Mouse (Mus musculus) fat pad, adult 2 months (tissue): ENCODE results near the gene Sgms1.

Source experiments
- DNase-seq: peaks from one replicate; pipeline ENCODE4 v3.0.0-alpha.2; 2011; ENCODE audit warnings: low read depth, low spot score; ENCODE audit errors: extremely low read depth

Gene Sgms1

DNA sequence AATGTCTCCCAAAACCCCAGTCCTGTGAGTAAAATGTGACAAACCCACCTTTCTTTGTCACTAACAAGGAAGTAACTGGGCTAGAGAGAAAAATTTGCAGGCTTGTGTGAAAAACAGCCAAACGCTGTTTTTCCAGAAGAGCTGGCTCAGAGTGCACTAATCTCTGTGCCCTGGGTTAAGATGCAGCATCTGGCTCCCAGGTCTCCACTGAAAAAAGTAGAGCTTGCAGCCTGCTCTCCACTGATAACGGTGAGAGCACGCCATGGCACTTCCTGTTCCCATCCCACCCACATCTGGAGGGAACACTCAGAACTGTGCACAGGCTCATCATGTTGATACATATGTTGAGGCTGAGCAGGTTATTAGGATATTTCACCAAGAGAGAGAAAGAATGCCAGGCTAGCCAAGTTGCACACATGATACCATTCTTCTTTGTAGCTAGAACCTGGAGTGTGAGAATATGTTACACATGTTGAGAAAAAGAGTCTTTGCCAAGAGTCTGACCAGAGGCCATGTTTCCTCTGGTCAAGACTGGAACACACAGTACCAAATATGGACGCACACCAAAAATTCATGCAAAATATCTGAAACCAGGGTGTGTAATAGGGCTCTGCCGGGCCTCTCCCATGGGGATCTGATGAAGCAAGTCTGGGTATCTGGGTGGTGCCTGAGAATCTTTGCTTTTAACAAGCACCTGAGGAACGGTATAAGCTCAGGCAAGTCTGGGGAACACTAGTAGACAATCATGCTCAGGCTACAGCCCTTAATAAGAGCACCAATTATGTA is 116.8 kb downstream of the Sgms1 start:
- DNase-seq, result no peak

DNA sequence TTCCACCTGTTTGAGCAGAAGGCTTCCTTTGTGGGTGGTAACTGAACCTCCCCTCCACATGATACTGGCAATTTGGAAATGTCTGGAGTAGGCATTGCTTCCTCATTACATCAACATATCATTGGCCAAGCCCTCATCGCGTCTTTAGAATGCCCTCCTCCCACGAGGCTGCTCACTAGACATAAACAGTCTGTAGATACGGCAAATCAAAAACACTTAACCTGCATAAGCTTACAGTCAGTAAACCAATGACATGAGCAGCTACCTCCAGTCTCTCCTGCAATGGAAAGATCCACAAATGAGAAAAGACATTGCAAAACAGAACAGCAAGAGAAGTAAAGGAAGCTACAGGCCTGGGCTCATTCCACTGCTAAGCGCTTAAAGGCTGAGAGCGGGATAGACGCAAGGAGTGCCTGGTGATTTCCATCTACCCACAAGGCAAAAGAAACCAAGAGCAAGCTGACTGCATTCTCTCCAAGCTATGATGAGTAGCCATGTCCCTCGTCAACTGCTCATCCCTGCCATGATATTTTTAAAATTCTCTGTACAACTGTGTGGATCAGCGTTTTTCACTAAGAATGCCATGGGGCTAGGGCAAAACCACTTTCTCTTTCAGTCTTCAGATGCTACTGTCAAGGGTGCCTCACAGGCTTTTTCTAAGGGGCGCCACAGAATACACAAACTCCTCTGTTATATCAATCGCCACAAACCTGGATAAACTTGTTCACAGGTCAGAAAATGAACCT is 117.9 kb downstream of the Sgms1 start:
- no peak for DNase-seq

DNA sequence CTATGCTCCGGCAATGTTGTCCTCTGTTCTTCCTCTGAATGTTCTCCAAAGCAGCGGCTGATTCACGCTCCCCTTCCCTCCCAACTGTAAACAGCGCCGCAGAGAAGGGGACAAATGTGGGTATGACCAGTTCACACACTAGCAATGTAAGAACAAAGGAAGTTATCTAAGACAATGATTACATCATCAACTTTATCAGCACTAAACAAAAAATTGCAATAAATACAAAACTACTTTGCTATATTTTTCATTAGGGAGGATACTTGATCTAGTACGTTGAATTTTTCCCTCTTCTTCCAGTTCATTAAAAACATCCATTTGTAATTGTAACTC is 119.7 kb downstream of the Sgms1 start:
- no peak for DNase-seq

DNA sequence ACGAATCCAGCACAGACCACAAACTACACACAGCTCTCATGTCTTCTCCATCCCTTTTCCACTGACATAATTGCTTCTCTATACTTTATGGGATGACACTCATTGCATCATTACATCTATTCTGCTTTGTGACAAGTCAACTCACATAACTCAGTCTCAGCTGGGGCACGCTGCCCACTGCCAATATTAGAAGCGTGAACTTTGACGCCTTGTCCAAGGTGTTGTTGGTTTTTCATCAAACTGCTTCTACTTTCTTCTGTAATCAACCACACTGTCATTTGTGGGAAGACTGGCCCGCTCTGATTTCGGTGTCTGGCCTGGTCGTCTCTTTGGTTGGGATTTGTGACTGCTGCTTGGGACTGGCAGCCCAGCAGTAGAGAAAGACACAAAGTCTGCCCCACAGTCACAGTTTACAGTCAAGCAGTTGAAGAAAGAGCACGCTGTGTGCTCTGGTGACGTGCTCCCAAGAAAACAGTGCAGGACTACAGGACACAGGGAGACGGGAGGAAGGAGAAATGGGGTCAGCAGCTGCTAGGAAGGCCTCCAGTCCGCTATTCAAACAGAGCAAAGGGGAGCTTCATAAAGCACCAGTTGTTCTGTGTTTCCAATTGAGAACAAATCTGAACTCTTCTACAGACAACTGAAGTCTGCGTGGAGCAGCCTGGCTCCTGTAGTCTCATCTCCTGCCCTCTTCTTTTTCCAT is 120.2 kb downstream of the Sgms1 start:
- DNase-seq, result no peak

DNA sequence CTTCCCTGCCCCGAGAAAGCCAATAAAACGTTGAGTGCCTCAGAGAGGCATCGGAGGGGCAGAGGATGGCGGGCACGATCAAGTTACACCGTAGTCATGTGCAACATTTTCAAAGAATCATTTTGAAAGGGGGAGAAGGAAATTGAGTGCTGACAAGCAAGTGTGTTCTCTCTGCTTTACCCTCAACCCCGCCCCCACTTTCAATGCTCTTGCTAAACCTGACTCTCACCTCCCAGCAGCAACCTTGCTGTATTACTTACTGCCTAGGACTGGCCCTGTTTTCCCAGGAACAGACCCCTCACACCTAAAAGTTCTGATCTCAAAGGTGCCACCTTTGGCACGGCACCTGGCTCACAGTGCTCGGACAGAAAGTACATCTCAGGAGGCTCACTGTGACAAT is 121.0 kb downstream of the Sgms1 start:
- no peak for DNase-seq

DNA sequence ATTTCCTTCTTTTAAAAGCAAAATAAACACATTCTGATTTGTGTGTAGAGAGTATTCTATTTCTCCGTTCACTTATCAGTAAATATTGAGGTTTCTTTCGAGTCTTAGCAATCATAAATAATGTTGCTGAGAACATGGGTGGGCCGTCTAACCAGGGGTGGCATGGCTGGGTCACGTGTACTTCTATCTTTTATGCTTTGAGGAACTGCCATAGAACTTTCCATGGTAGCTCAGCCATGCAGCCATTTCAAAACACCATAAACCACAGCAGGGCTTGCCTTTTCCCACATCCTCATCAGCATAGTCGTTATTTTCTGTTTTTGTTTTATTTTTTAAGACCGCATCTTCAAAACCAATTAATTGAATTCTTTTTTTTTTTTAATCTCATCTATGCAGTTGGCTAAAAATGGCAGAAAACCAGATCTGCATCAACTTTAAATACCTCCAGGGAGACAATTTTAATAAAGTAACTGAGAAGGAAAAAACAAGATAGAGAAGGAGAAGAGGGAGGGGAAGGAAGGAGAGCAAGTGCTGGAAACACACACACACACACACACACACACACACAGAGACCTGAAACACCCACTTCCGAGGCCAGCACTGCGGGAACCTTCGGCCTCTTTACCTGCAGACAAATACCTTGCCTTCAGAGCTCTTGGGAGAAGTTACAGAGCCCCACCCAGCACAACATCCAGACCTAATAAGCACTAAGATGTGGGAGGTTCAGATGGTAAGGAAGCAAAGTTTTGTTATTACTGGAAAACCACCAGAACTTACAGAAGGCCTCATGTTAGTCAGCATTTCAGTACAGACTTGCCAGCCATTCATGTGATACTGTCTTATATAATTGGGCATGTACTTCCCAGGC is 122.9 kb downstream of the Sgms1 start:
- DNase-seq, result peak; percentile 42

DNA sequence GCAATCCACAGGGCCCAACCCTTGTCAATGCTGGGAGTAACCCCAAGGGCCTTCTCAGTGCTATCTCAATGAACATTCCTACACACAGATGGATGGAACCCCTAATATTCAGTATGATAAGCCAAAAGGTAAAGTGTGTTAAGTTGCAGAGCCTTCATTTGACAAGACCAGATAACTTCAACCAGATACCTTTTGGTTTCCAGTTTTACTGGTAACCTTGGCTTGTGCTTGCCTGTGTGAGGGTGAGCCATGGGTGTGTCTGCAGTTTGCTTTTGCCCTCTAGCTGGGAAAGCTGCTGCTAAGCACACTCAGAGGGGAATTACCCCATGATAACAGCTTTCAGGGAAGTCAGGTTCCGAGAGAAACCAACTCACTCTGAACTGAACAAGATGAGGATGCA is 125.8 kb downstream of the Sgms1 start:
- DNase-seq, result no peak

DNA sequence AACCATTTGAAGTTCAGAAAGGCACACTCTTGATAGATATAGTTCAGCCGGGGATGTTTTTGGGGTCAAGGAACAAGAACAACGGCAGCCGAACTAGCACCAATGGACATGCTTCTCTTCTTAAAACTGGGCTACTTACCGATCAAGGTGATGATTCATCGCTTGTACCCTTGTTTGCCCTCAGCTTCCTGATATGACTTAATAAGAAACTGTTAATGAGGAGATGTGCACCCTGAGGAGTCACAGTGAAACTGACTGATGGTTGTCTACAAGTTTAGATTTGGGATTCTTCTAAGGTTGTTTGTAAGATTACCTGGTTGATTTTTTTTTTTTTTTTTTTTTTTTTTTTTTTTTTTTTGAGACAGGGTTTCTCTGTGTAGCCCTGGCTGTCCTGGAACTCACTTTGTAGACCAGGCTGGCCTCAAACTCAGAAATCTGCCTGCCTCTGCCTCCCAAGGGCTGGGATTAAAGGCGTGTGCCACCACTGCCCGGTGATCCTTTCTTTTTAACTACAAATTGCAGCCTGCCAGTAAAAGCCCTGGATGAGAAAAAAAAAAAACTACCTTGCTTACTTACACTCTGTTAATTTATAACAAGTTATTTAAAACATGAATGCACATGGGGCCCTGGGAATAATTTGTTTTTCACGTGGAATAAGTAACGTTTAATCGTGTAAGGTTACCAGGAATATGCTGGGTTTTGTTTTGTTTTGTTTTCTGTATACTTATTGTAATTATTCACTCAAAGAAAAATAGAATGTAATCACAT is 126.5 kb downstream of the Sgms1 start:
- DNase-seq, result no peak

DNA sequence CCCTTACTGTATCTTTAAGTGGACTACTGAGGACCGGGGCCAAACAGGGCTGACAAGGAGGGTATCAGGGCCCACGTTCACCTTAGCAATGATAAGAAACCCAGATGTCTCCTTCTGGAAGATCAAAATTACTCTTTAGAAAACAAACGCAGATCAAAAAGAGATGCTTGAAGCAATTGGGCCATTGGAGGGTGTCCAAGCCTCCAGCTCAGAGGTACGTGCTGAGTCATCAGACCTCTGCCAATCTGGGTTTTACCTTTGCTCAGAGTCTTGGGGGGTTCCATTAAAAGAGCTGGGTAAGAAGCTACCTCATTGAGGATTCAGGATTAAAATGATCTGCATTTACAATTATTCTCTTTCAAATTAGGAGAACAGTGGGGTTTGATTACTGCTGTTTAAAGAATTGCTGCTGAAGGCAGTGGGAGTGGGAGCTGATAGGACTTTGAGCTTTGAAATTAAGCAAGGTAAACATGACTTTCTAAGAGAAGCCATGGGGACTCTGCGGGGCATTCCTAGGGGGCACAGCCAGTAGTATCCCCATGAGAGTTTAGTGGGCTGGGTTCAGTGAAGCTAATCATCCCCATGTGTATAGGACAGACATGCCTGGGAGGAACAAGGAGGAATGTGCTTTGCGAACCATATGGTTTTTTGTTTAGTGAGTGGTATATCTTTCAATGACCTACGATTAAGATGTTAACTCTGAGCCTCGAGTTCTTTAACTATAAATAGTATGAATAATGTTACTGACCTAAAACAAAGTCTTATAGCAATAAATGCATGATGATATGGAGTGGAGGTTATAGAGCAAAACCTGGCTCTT is 128.4 kb downstream of the Sgms1 start:
- DNase-seq, result no peak

DNA sequence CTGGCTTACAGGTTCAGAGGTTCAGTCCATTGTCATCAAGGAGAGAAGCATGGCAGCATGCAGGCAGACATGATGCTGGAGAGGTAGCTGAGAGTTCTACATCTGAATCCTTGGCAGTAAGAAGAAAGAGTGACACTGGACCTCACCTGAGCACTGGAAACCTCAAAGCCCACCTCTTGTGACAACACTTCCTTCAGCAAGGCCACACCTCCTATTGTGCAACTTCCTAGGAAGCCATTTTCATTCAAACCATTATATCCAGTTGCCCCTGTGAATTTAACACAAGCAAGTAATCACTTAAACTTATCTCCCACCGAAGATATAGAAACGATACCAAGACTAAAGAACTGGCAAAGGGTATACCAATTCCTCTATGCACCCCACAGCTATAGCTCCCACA is 129.7 kb downstream of the Sgms1 start:
- DNase-seq, result no peak

DNA sequence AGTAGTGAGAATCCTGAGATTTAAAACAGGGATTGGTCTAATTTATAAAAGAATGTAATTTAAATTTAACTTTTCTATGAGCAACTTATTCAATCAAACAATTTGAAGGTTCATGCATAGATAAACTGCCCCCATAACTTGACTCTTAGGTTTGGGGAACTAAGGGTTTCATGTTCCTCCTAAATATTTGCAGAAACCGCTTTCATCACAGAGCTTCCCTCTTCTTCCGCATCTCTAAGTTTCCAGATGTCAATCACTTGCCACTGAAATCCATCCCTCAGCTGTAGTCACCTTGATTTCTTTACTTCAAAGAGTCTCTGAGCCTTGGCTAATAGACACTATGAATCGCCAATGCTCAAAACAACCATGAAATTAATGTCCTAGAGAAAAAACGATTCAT is 130.5 kb downstream of the Sgms1 start:
- DNase-seq, result no peak

DNA sequence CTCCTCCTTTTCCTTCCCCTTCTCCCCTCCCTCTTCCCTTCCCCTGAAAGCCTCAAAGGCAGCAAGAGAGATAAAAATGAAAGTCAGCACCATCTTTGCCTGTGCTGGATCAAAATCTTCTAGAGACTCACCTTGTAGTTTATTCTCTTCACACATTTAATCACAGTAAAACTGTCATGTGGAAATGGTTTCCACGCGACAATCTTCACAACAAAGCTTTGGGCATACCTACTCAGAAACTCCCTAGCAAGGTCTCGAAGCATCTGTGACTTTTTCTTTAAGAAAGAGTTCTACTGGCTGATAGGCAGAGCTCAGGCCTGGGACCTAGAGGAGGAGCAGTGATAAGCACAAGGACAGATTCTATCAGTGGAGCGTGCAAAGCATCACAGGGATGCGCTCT is 131.4 kb downstream of the Sgms1 start:
- no peak for DNase-seq

DNA sequence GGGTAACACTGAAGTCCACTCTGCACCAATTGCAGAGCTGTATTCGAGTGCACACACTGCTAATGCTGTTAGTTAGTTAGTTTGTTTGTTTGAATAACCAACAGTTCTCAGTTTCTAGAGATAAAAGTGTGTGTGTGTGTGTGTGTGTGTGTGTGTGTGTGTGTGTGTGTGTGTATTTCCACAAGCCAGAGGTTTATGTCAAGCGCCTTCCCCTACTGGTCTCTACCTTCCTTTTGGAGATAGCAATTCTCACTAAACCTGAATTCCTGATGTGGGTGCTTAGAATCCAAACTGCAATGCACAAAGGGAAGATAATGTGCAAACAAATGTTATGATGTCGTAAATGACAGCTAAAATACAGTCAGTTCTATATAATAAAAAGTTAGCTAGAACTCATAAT is 131.9 kb downstream of the Sgms1 start:
- no peak for DNase-seq

DNA sequence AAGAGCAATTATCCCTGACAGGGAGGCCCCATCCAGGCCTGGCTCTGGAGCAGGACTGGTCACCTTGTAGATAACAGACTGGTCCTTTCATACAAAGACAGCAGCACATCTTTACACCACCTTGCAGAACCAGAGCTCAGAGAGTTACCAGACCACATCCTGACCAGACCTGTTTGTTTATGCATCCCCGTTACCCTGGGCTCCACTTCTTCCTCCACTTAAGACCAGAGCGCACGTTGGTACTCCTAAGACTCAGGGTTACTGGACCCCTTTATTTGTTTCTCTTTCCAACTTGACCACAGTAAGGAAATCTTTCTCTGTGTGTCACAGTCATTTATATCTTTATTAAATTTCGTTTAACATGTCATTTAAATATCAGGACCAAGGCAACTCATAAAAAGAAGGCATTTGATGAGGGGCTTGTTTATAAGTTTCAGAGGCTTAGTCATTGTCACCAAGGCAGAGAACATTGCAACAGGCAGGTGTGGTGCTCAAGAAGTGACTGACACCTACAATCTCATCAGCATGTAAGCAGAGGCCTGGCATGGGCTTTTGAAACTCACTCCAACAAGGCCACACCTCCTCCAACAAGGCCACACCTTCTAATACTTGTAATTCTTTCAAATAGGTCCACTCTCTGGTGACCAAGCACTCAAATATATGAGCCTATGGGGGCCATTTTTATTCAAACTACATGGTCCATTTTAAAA is 132.7 kb downstream of the Sgms1 start:
- no peak for DNase-seq

DNA sequence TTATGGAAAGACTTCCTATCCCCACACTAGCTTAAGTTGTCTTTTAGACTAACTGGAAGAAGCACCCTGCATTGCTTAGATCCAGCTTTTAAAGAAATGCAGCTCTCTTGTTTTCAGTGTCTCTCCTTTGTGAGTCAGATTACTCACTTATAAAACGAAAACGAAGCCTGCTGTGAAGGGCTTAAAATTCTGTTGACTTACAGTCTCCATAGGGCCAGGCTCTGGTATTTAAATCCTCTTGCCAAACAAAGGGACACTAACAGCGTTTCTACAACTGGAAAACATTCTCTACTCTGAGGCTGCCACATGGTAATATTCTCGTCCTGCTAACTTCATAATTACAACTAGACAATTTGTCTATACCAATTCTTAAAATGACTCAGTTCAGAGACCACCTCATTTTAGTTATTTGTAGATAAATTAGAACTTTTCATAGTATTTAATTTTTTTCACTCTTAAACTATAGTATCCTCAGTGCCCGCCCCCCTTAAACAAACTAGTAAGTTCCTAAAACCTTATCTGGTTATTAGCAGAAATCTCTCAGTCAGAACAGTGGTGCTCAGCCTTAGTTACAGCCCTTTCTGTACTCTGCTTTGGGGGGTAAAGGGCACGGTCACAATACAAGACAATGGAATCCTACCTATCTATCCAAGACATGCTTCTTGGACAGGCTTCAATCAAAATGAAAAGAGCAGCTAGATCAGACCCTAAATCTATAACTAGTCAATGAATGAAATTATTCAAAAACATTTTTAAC is 133.9 kb downstream of the Sgms1 start:
- DNase-seq, result no peak

DNA sequence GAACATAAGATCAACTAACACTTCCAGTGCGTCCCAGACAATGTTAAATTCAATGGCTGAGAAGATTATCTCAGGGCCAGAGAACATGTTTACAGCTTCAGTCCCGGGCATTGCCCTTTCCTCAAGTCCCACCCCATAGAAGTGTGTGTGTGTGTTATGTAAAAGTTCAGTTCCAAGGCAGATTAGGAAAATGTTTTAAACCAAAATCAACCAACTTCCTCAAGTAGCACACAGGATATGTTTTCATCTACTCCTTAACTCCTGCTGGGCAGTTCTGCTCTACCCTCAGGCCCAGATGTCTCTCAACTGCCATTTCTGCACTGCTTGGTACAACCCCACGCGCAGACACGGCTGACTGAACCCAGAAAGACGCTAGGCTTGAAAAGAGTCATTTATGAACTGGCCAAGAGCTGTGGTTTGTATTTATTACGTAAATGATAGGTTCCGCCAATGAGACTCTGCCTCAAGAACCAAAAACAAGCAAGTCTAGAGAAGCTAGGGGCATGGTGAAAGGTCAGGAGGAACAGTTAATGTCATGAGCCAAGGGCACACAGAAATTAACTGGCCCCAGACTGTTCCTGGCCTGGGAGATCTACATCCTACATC is 134.7 kb downstream of the Sgms1 start:
- no peak for DNase-seq

DNA sequence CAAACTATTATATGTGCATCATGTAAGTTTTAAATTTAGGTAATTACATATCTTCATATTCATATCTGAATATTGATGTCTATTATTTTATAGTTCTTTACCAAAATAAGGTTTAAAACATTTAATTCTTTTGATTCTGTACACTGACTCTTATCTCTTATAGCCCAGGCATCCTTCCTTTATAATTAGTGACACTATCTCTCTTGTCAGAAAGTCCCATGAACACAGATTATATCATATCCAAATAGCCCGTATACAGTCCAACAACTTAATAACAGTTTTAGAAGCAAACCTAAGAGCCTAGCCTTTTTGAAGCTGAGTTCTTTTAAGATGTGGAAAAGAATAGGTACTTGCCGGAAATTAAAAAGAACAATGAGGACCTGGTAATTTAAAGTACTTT is 135.3 kb downstream of the Sgms1 start:
- no peak for DNase-seq

DNA sequence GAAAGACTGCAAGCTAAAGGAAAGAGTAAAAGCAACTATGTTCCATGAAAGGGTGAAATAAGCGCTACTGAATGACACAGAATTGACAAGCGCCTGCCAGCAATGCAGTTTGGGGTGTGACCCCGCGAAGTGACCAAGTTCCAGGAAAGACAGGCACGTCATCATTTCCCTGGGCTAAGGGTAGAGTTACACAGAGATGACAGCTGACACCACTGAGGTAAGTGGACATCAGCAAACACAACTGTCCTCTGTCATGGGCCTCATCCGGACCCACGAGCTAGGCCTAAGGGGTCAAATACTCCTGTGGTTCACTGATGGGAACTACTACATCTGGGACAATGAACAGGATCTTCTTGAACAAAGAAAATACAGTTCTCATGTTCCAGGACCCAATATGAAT is 136.5 kb downstream of the Sgms1 start:
- no peak for DNase-seq
